ENCODE assay signal across 9 mouse cellular contexts in the genomic region with DNA sequence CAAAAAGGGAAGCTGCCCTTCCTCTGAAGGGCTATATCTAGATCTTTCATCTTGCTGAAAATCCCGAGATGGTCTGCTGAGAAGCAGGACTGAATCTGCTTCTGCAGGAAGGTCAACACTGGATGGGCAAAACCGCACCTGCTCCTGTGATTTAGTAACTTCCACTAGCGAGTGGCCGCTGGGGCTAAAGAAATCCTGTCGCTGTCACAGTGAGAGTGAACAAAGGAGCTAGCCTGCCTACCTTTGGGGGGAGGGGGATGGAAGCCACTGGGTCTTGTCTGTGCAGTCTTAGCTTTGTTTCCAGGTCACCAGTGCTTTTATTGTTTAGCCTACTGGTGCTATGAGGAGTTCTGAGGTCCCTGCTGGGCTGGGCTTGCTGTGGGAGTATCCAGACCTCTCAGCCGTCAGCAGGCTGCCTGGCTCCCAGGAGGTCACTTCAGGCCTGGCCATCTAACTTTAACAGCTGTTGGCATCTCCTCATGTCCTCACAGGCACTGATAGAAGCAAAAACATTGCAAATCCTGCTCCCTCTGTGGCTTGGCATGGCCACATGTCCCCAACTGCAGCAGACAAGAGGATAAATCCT.
DNase-seq lines count a peak whose midpoint lies in the region; ATAC-seq lines count a peak whose summit lies in the region.
"Had no signal": no experiment of that assay in that cellular context is flagged by ENCODE, and none has a peak within 500 bp of the region (broad histone marks: within the 10 kb centered on the region; RNA-seq: fewer than 3 reads in every experiment).

No protein-coding gene starts in this region.

- no peaks in the 10 kb centered on the region for H3K27me3 ChIP-seq in midbrain, embryonic 13.5 days
- H3K27me3 ChIP-seq in liver, embryonic 12.5 days (replicated peaks), result no peaks in the 10 kb centered on the region

- H3K9me3 ChIP-seq in midbrain, embryonic 13.5 days, result no peaks in the 10 kb centered on the region
- H3K9me3 ChIP-seq in liver, embryonic 12.5 days (replicated peaks), result no peaks in the 10 kb centered on the region

- ATAC-seq in midbrain, embryonic 13.5 days, result no peak
- no peak for ATAC-seq in liver, embryonic 12.5 days

- DNase-seq in adrenal gland, postnatal 14 days, result peak; percentile 22
- no peak for DNase-seq in adrenal gland, postnatal 4 days (ENCODE audit: low spot score in 2 of 2)
- DNase-seq in embryo, embryonic 11 days, result peak; percentile 45
- peak; percentile 54 for DNase-seq in heart, adult 8-10 months (ENCODE audit: low spot score)
- DNase-seq in adipocyte (ENCODE audit: low spot score), result no peak
- no peak for DNase-seq in left cerebral cortex, adult 9 months (ENCODE audit: low spot score in 2 of 2)

- peaks cover 69% of the 10 kb centered on the region for H3K4me1 ChIP-seq in midbrain, embryonic 13.5 days (replicated peaks)
- no peaks in the 10 kb centered on the region for H3K4me1 ChIP-seq in liver, embryonic 12.5 days

- H3K9ac ChIP-seq in midbrain, embryonic 13.5 days (replicated peaks), result peak overlapping the region; percentile 11; the same call in 1 of the 2 replicates
- no peak overlapping the region for H3K9ac ChIP-seq in liver, embryonic 12.5 days
- H3K9ac ChIP-seq: liver, embryonic 14.5 days had no signal

- WGBS in midbrain, embryonic 13.5 days, result 5% methylated on average over 6 of the region's 6 CpGs
- WGBS in liver, embryonic 12.5 days (ENCODE audit: insufficient replicate concordance), result 28% methylated on average over 6 of the region's 6 CpGs

- H3K27ac ChIP-seq in midbrain, embryonic 13.5 days, result peak overlapping the region; percentile 88
- no peak overlapping the region for H3K27ac ChIP-seq in liver, embryonic 12.5 days
- H3K27ac ChIP-seq: liver, embryonic 14.5 days had no signal

- no peaks in the 10 kb centered on the region for H3K36me3 ChIP-seq in midbrain, embryonic 13.5 days
- no peaks in the 10 kb centered on the region for H3K36me3 ChIP-seq in liver, embryonic 12.5 days

- H3K4me3 ChIP-seq in midbrain, embryonic 13.5 days (replicated peaks), result no peak overlapping the region
- no peak overlapping the region for H3K4me3 ChIP-seq in liver, embryonic 12.5 days

- H3K4me2 ChIP-seq in midbrain, embryonic 13.5 days (replicated peaks), result no peak overlapping the region
- H3K4me2 ChIP-seq in liver, embryonic 12.5 days, result no peak overlapping the region

Comparison
In these comparisons a context has a peak if more than half of its experiments do, and no peak if none do; other contexts are left out.
1. DNase-seq: peak in adrenal gland, postnatal 14 days (single experiment), embryo, embryonic 11 days (single experiment) and heart, adult 8-10 months (single experiment); none in adrenal gland, postnatal 4 days (0 of 2), adipocyte (single experiment) and left cerebral cortex, adult 9 months (0 of 2).